Mouse (Mus musculus) frontal cortex, adult (tissue): Measurements from ENCODE around the gene Coa4.
"Not testable (repeated sequence)": the region's sequence is repeated elsewhere in the genome, so short reads cannot be mapped to it uniquely, and the experiment has no call there.

Experiments
- ATAC-seq: cut with Nextera tagmentation; 2 replicates; pipeline ENCODE4 v1.9.2; 2017; ENCODE audit warnings: mild to moderate bottlenecking, moderate library complexity, mixed read lengths; ENCODE audit not compliant: low TSS enrichment

Coa4 gene

DNA sequence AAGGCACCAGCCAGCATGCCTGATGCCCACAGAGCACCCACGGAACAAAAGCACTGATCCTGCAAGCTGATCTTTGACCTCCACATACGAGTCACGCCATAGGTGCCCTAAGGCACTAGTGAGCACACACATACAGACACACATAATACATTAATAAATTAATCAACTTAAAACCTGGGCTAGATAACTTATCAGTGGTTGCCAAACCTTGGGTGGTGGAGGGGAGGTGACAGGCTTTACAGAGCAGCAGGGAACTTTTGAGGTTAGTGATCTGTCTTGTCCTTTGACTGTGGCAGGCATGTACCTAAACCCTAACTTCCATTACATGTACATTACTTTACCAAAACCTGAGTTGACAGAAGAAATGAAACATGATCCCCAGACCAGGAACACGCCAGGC, 22.5 kb downstream of the Coa4 start:
- no peak for ATAC-seq

DNA sequence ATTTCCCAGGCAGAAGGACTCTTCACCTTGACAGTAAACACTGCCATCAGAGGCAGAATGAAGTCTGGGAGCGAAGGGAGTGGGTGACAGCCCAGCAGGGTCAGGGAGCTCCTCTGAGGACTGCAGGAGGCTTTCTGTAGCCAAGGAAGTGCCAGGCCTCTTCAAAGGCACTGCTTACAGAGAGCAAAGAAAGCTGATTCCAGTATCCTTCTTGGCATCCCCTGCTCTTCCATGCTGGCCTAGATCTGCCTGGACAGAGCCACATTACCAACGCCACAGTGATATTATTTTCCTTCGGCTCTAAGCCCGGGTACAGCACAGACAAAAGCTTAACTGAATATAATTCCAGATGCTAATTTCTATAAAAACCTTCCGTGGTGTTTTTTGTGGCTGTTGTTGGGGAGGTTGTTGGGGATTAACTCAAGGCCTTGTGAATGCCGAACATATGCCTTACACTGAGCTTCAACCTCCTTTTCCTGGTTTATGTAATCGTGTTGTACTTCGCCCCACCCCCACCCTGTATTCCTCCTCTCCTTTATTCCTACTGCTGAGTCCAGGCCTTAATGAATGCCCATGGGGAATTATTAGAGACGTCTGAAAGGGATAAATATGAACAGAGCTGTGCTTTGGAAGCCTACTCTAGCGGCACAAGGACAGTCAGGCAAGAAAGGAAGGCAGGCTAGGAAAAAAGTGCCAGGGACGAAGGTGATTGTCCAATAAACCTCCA, 25.2 kb downstream of the Coa4 start:
- ATAC-seq = peak; percentile 77

DNA sequence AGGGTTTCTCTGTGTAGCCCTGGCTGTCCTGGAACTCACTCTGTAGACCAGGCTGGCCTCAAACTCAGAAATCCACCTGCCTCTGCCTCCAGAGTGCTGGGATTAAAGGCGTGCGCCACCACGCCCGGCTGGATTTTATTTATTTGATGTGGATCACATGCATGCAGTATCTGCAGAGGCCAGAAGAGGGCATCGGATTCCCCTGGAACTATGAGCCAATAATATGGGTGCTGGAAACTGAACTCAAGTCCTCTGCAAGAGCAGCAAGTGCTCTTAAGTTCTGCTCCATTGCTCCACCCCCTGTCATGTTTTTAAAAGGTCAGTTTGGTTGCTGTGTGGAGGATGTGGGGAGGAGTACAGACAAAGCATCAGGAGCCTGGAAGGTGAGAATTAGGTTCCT, 30.4 kb downstream of the Coa4 start:
- ATAC-seq = not testable (repeated sequence)

DNA sequence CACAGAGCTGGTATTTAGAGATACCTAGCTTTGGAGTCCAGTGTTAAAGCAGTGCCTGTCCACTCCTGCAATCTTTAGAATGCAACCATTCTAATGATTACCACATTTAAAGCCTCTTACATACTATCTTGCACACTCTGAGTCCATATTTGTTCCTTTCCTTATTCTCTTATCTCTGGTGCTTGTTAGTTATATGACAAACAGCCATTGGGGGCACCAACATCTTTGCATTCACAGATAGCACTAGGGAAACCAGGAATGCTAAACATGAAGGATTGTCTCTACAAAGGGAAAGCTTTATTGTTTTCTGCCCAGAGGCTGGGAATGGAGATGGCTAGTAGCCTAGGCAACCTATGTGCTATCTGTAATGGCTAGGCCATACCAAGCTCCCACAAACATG, 33.0 kb downstream of the Coa4 start:
- no peak for ATAC-seq

DNA sequence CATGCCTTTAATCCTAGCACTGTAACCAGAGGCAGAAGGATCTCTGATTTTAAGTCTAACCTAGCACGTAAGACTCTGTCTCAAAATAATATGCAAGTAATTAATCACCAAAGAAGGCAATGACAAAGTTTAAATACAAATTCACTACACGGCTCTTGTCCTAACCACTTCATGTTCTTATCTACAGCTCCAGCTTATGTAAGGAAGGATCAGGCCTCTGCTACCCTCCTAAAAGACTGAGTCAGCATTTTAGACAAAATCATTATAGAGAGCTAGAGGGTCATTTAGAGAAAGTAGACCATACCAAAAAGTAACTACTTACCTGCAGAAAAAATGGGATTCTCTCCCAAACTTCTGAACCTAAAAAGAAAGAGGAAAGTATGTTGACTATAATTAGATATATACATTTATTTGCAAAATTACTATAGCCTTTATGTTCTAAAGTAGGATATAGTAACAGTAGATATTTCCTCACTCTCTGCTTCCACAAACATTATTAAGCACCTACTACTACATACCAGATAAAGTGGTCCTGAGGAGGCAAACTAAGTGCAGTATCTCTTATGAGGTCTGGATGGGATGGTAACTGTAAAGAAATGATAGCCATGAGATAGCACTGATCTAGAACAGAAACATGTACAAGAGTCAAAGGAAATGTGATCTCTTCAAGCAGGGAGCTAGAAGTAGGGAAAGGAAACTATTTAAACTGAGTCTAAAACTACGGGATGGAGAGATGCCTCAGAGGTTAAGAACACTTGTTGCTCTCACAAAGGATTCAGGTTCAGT, 34.3 kb downstream of the Coa4 start:
- ATAC-seq = no peak

DNA sequence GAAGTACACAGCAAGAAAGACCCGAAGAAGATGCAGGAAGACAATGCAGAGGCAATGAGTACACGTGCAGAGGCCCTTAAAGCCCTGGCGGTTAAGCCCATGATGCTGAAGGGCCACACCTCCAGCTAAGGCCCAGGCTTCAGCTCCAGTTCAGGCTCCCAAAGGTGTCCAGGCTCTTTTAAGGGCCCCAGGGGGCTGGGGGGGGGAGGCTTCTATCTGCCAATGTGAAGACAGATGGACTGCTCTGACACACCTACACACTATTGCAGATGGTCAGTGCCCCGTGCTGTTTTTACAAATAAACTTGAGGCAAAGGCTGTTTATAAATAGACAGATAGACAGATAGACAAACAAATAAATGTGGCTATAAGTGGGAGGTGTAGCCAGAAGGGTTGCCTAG, 35.2 kb downstream of the Coa4 start:
- ATAC-seq = no peak

DNA sequence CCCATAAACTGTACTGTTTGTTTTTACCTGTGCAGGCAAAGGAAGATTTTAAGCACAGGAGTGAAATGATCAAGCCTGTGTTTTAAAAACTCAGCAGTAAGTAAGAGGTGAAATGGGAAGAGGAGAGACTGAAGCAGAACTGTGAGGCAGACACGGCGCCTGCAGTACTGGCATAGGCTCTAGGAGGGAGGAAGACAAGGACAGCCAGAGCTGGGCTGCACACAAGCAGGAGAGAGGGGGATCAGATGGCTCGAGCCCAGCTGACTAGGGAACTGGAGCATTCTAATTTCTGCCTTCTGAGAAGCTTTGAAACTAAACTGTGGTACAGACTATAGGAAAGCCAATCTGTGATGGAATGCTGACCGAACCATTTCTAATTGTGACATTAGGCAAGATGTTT, 35.8 kb downstream of the Coa4 start:
- peak; percentile 59; the same call in 1 of the 2 replicates for ATAC-seq

DNA sequence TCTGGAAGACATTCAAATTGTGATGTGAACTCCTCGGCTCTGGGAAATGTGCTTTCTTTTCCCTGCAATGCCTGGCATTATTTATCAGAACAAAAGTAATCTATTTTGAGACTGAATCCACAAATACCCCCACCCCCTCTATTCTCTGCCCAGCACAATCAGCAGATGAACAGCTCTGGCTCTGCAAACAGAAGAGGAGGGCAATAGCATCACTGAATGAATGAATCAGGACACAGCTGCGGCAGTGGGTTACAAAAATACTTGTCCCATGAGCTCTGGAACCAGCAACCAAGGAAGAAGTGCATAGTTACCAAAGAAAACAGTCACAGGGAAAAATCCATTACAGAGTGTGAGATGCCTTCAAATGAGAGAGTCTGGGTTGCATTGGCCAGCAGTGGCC, 41.9 kb downstream of the Coa4 start:
- peak; percentile 64 for ATAC-seq

DNA sequence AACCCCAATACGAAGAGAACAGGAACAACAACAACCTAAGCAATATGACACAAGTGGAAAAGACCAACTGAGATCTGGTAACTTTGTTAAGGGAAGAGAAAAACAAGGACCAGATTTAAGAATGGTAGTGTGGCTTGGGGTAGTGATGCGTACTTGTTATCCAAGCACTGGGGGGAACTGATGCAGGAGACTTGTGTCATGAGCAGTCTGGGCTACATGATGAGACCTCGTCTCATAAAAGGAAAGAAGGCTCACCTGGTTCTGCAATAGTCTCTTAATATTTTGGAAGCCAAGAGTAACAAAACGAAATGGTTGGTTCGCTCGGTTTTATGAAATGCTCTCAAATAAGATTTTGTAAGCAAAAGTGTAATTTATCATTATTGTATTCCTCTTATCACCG, 45.4 kb downstream of the Coa4 start:
- ATAC-seq = no peak

DNA sequence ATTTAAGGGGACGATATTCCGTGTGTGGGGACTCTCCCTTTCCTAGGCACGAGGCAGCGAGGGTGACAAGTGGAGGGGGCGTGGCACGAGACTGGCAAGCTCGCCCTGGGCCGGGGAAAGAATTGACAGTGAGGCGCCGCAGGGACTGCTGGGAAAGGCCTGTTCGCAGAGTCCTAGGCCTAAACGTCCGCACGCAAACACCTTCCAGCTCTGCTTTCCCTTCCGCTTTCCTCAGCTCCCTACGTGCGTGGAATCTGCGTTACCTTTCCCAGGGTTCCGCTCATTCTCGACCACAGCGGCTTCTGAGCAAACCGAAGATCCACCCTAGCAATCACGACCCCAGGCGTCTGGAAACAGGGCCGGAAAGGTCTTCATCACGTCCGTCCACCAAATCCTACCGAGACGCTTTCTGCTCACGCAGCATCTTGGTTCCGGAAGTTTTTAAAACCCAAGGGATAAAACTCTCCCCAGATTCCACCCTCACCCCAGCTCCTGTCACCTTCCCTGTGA, 45.9 kb downstream of the Coa4 start:
- peak; percentile 89 for ATAC-seq

DNA sequence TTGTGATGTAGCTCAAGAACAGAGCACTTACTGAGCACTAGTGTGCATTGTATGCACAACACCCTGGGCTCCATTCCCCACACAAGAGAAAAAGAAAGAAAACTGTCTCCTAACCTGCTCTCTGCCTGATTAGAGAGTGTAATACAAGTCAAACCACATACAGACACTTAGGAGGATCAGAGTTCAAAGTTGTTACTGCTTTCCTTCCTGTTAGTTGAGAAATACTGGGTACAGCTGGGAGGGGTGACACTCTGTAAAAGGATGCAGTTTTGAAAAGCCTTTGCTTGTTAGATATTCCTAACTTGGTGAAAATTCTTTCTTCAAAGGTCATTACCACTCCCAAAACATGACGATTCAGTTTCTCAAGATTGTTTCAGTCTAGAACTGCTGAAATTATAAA, 52.9 kb downstream of the Coa4 start:
- ATAC-seq = no peak
